In the genomic region with DNA sequence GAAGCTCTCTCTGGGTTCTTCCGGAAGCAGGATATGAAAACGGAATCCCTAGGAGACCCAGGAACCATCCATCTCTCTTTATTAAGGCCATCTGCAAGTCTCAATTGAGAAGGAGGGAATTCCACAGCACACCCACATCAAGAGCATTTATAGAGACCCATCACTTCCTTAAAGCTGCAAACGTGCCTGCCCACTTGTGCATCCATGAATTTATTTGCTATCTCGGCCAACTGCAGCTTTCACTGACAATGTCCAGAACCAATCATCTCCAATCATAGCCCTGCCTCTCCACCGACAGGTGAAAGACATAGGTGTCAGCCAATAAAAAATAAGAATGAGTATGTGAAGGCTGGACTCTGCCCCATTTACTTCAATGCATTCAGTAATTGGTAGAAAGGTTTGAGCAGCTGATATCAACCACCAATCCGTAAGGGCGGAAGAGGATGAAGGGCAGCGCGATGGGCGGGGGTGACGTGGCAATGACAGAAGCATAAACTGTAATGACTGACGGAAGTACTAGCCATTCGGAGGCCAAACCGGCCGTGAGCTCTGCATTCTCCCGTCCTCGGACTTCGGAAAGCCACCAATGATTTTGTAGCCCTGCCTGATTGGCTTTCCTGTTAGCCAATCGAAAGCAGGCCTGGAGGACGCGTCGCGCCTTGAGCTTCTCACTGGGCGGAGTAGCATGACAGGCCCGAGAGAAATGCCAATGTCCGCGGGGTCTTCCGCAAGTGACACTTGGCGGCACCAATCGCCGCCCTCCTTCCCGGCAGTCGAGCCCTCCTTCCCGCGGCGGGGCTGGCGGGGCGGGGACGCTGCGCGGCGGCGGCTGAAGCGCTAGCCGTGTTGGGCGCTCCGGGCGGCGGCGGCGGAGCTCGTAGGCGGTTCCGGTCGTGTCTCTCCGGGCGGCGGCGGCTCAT, we compare ENCODE assay signal across 8 mouse cellular contexts. TPM values are rescaled to one million over a fixed set of nuclear protein-coding genes. Genes with fewer than 3 reads are reported as not detected.
DNase-seq lines count a peak whose midpoint lies in the region; ATAC-seq and TF ChIP-seq lines count a peak whose summit lies in the region.

Osbp (plus strand) TSS at position 919 of the 920 bp plus-strand sequence.

- peak; percentile 64; the same call in 1 of the 2 replicates for TF ChIP-seq POLR2A in bone marrow, adult 2 months (IDR thresholded peaks at IDR 0.05; ENCODE audit: borderline replicate concordance, control insufficient read depth, low read depth, low read length)
- peak; percentile 49; the same call in 1 of the 2 replicates for TF ChIP-seq POLR2A in limb, embryonic 14.5 days (IDR thresholded peaks at IDR 0.05; ENCODE audit: borderline replicate concordance, extremely low read depth, insufficient read depth, insufficient read length)

- H3K27me3 ChIP-seq in embryonic facial prominence, embryonic 15.5 days: no peaks in the 10 kb centered on the region
- H3K27me3 ChIP-seq in limb, embryonic 14.5 days (ENCODE audit: control insufficient read depth, insufficient read depth, low read length): no peaks in the 10 kb centered on the region
- H3K27me3 ChIP-seq in midbrain, postnatal 0 days (ENCODE audit: insufficient read depth, low read length): no peaks in the 10 kb centered on the region

- ATAC-seq in embryonic facial prominence, embryonic 15.5 days (ENCODE audit: insufficient number of reproducible peaks, low FRiP score, low TSS enrichment, low read depth): peak; percentile 97
- ATAC-seq in limb, embryonic 14.5 days (ENCODE audit: low FRiP score, low read depth): peak; percentile 96
- peak; percentile 97 for ATAC-seq in midbrain, postnatal 0 days (ENCODE audit: low FRiP score)

- H3K4me2 ChIP-seq in embryonic facial prominence, embryonic 15.5 days (replicated peaks): peak within 1 kb of the TSS; percentile 84
- peak within 1 kb of the TSS; percentile 63 for H3K4me2 ChIP-seq in limb, embryonic 14.5 days (replicated peaks; ENCODE audit: low read depth, low read length, severe bottlenecking)
- peak within 1 kb of the TSS; percentile 87 for H3K4me2 ChIP-seq in midbrain, postnatal 0 days (ENCODE audit: low read depth, low read length, poor library complexity, severe bottlenecking)

- no peaks in the 10 kb centered on the region for H3K36me3 ChIP-seq in embryonic facial prominence, embryonic 15.5 days
- H3K36me3 ChIP-seq in limb, embryonic 14.5 days (ENCODE audit: control insufficient read depth, insufficient read depth, low read length): peaks cover 3% of the 10 kb centered on the region
- peaks cover 8% of the 10 kb centered on the region; the same call in 1 of the 2 replicates for H3K36me3 ChIP-seq in midbrain, postnatal 0 days (ENCODE audit: insufficient read depth, low read length)

- peak within 1 kb of the TSS; percentile 94 for H3K4me3 ChIP-seq in bone marrow, adult 2 months (replicated peaks; ENCODE audit: control insufficient read depth, low read depth, low read length)
- H3K4me3 ChIP-seq in embryonic facial prominence, embryonic 15.5 days (replicated peaks): peak within 1 kb of the TSS; percentile 81
- H3K4me3 ChIP-seq in limb, embryonic 14.5 days (replicated peaks; ENCODE audit: low read length): peak within 1 kb of the TSS; percentile 84
- H3K4me3 ChIP-seq in midbrain, postnatal 0 days (ENCODE audit: low read depth, low read length): peak within 1 kb of the TSS; percentile 60

- DNase-seq in 416B (ENCODE audit: low read depth): peak; percentile 100
- DNase-seq in heart, adult 8-10 months (ENCODE audit: low spot score): peak; percentile 100
- peak; percentile 100 for DNase-seq in kidney, adult 9 months
- peak; percentile 100 for DNase-seq in limb, embryonic 14.5 days (ENCODE audit: low spot score)
- DNase-seq in midbrain, postnatal 0 days (ENCODE audit: low spot score): peak; percentile 100
- peak; percentile 94 for DNase-seq in spleen, postnatal 14 days (ENCODE audit: low spot score in 2 of 2)

- WGBS in bone marrow, adult 2 months: under 1% methylated on average over 50 of the region's 59 CpGs
- 0% methylated on average over 59 of the region's 59 CpGs for WGBS in embryonic facial prominence, embryonic 15.5 days
- under 1% methylated on average over 47 of the region's 59 CpGs for WGBS in limb, embryonic 14.5 days
- WGBS in midbrain, postnatal 0 days: under 1% methylated on average over 46 of the region's 59 CpGs

- TF ChIP-seq CTCF in bone marrow, adult 2 months (IDR thresholded peaks at IDR 0.05; ENCODE audit: control insufficient read depth, insufficient read depth, low read length): no peak
- 0 out of 2 replicates have a peak, but pooled peaks have one; percentile 1 for TF ChIP-seq CTCF in midbrain, postnatal 0 days (IDR thresholded peaks at IDR 0.05)

- no peaks in the 10 kb centered on the region for H3K9me3 ChIP-seq in embryonic facial prominence, embryonic 15.5 days (replicated peaks)
- no peaks in the 10 kb centered on the region for H3K9me3 ChIP-seq in limb, embryonic 14.5 days (ENCODE audit: control insufficient read depth, low read length)
- H3K9me3 ChIP-seq in midbrain, postnatal 0 days (ENCODE audit: low read length): no peaks in the 10 kb centered on the region

- no peaks in the 10 kb centered on the region; the same call in 1 of the 2 replicates for H3K4me1 ChIP-seq in bone marrow, adult 2 months (ENCODE audit: control insufficient read depth, insufficient read depth, low read length)
- H3K4me1 ChIP-seq in embryonic facial prominence, embryonic 15.5 days: peaks cover 22% of the 10 kb centered on the region
- H3K4me1 ChIP-seq in limb, embryonic 14.5 days (ENCODE audit: control insufficient read depth, insufficient read depth, low read length): peaks cover 20% of the 10 kb centered on the region
- peaks cover 6% of the 10 kb centered on the region for H3K4me1 ChIP-seq in midbrain, postnatal 0 days (ENCODE audit: insufficient read depth, low read length)

- H3K9ac ChIP-seq in embryonic facial prominence, embryonic 15.5 days: peak within 1 kb of the TSS; percentile 73
- H3K9ac ChIP-seq in limb, embryonic 14.5 days (ENCODE audit: low read depth, low read length, severe bottlenecking): peak within 1 kb of the TSS; percentile 71
- peak within 1 kb of the TSS; percentile 95 for H3K9ac ChIP-seq in midbrain, postnatal 0 days (replicated peaks; ENCODE audit: low read length, poor library complexity, severe bottlenecking)

- peak within 1 kb of the TSS; percentile 92 for H3K27ac ChIP-seq in bone marrow, adult 2 months (ENCODE audit: control insufficient read depth, insufficient read depth, low read depth, low read length, poor library complexity)
- peak within 1 kb of the TSS; percentile 81 for H3K27ac ChIP-seq in embryonic facial prominence, embryonic 15.5 days (replicated peaks)
- H3K27ac ChIP-seq in limb, embryonic 14.5 days (replicated peaks; ENCODE audit: low read depth, low read length): peak within 1 kb of the TSS; percentile 84
- peak within 1 kb of the TSS; percentile 97 for H3K27ac ChIP-seq in midbrain, postnatal 0 days (ENCODE audit: low read depth, low read length)

RNA-seq across cellular contexts. Expression of gene Osbp, which starts in this region (rescaled TPM):
- polyA plus RNA-seq in bone marrow, adult 2 months (2011; ENCODE audit: insufficient read depth, insufficient read length, low replicate concordance, missing spikeins): 14.4 and 15.7 TPM in 2 replicates
- 4.5 and 5.4 TPM in 2 replicates for polyA plus RNA-seq in embryonic facial prominence, embryonic 15.5 days (2015; fragmentation: Nextera tagmentation; extraction: Ambion mirVana)
- 100 to 1,000 TPM in 1 of 4 experiments, 10 to 100 TPM in 3; 90.7 to 106 (median 95.9) TPM for total RNA-seq in heart, adult 8-10 months (2022)
- polyA plus RNA-seq in limb, embryonic 14.5 days (2012; rRNA removed): 33.4 and 37.5 TPM in 2 replicates
- polyA plus RNA-seq in limb, embryonic 14.5 days (2014; fragmentation: Nextera tagmentation; extraction: Ambion mirVana): 10.9 and 11.7 TPM in 2 replicates
- 24.6 and 28.1 TPM in 2 replicates for total RNA-seq in midbrain, postnatal 0 days (2014; rRNA removed)
- polyA plus RNA-seq in midbrain, postnatal 0 days (2015; fragmentation: Nextera tagmentation; extraction: Ambion mirVana): 2.8 TPM in 2 replicates

Comparison
In these comparisons a context has a peak if more than half of its experiments do, and no peak if none do; other contexts are left out.
1. Peak in every context shown above with its lines: DNase-seq, ATAC-seq, H3K4me3 ChIP-seq and H3K27ac ChIP-seq.